Mouse (Mus musculus) heart, embryonic 10.5 days (tissue): Measurements from ENCODE around the gene Cel. TPM values are rescaled to one million over a fixed set of nuclear protein-coding genes. Genes with fewer than 3 reads are reported as not detected.
A peak's percentile ranks its signal among the peaks of the same experiment; 100 is the strongest.

Experiments
- DNase-seq: peaks from one replicate; pipeline ENCODE4 v3.0.0-alpha.2; 2017; ENCODE audit warnings: low spot score
- H3K27ac ChIP-seq: fragments of 300-500 bp; sonication (generic); 2 replicates; pipeline ENCODE4 v1.5.1; 2016; ENCODE audit warnings: mild to moderate bottlenecking
- H3K27me3 ChIP-seq: fragments of 300-500 bp; sonication (generic); 2 replicates; pipeline ENCODE4 v1.6.1; 2016; ENCODE audit warnings: mild to moderate bottlenecking; ENCODE audit not compliant: poor library complexity, insufficient read depth, severe bottlenecking
- H3K36me3 ChIP-seq: fragments of 300-500 bp; sonication (generic); 2 replicates; pipeline ENCODE4 v1.6.1; 2016; ENCODE audit warnings: mild to moderate bottlenecking, moderate library complexity
- H3K4me1 ChIP-seq: fragments of 300-500 bp; sonication (generic); 2 replicates; pipeline ENCODE4 v1.6.1; 2016; ENCODE audit warnings: mild to moderate bottlenecking
- H3K4me3 ChIP-seq: fragments of 300-500 bp; sonication (generic); 2 replicates; pipeline ENCODE4 v1.5.1; 2016; ENCODE audit warnings: mild to moderate bottlenecking, moderate library complexity
- H3K9me3 ChIP-seq: fragments of 300-500 bp; sonication (generic); 2 replicates; pipeline ENCODE4 v1.6.1; 2016; ENCODE audit warnings: mild to moderate bottlenecking, moderate library complexity
- WGBS: fragments of 180-500 bp; shearing (Covaris S2); methylation state at CpG from one replicate; pipeline ENCODE4 v1.1.7; 2016; 5-methylcytosine and 5-hydroxymethylcytosine counted together
- polyA plus RNA-seq: library from polyadenylated mRNA; unstranded; fragments of >200 nt; fragmentation: Nextera tagmentation; extraction: Ambion mirVana; gene quantifications from 2 replicates; pipeline ENCODE4 v1.2.1, GENCODE M21; 2016

The Cel gene
- polyA plus RNA-seq, 1 experiment from 2014 or later = not detected

DNA sequence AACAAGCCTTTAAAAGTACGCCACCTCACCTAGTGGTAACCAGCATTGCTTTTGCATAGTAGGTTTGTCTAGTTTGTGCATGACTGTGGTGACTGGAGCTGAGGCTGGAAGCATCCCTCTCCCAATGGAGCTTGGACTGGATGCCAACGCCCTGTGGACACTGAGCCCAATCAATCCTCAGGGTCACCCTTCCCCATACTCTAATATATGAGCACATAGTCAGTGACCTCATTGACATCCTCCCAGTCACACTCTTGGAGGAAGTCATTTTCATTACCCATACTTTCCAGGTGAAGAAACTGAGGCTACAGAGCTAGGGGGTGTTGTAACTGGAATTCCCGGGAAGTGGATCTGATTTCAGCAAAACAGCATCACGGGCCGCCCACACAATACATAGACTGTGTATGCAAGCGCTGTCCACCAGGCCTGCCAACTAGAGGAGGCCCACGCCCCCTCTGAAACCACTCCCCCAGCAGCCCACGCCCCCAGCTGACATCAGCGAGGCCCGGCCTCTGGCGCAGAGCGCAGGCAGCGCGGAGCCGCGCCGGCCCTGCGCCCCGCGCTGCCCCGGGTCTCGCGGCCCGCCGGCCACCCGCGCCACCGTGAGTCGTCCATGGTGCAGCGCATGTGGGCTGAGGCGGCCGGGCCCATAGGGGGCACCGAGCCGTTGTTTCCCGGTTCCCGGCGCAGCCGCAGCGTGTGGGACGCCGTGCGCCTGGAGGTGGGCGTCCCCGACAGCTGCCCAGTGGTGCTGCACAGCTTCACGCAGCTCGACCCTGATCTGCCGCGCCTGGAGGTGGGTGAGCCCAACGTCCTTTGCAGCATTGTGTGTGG is 30.0 kb downstream of the Cel start:
- no peaks in the 10 kb centered on the region for H3K9me3 ChIP-seq
- H3K4me1 ChIP-seq = peaks cover 71% of the 10 kb centered on the region
- H3K27ac ChIP-seq = peak overlapping the region; percentile 89
- H3K4me3 ChIP-seq = peak overlapping the region; percentile 77
- WGBS = 6% methylated on average over 49 of the region's 49 CpGs
- H3K36me3 ChIP-seq = no peaks in the 10 kb centered on the region
- no peaks in the 10 kb centered on the region for H3K27me3 ChIP-seq
- DNase-seq = peak; percentile 93

- H3K27ac ChIP-seq = no peak overlapping the region
These were observed 32.9 kb downstream of the Cel start for GRCm38 (mm10) chr2:28530311-28530710.

DNA sequence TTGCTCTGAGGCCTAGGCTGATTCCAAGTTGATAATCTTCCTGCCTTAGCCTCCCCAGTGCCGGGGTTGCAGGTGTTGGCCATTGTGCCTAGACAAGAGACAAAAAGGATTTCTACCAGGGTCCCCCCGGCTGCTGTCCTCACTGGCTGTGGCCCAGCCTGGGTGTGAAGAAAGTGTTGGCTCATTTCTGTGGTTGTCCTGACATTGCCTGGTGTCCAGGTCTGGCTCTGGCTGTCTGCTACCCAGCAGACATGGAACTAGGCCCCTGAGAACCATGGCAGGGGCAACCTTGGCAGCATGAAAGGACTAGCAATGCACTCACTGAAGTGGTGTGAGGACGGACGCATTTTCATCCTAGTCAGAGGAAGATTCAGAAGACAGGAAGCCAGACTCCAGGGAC is 33.3 kb downstream of the Cel start:
- 84% methylated on average over 4 of the region's 4 CpGs for WGBS
- no peaks in the 10 kb centered on the region for H3K36me3 ChIP-seq
- H3K27me3 ChIP-seq = no peaks in the 10 kb centered on the region
- peaks cover 68% of the 10 kb centered on the region for H3K4me1 ChIP-seq
- H3K4me3 ChIP-seq = no peak overlapping the region
- no peak overlapping the region for H3K27ac ChIP-seq
- no peaks in the 10 kb centered on the region for H3K9me3 ChIP-seq
- DNase-seq = no peak

More at GRCm38 (mm10) chr2:28530311-28530710, 32.9 kb downstream of the Cel start:
- 77% methylated on average over 7 of the region's 7 CpGs for WGBS
- Histone ChIP-seq H3K27me3 (no peaks in the 10 kb centered on the region), H3K4me3 (no peak overlapping the region), H3K9me3 (no peaks in the 10 kb centered on the region), H3K36me3 (no peaks in the 10 kb centered on the region), H3K4me1 (peaks cover 68% of the 10 kb centered on the region)
- no peak for DNase-seq

- peaks cover 63% of the 10 kb centered on the region for H3K4me1 ChIP-seq
- H3K4me3 ChIP-seq = no peak overlapping the region
- 73% methylated on average over 7 of the region's 7 CpGs for WGBS
- no peak overlapping the region for H3K27ac ChIP-seq
- H3K36me3 ChIP-seq = no peaks in the 10 kb centered on the region
- no peaks in the 10 kb centered on the region for H3K9me3 ChIP-seq
- no peaks in the 10 kb centered on the region for H3K27me3 ChIP-seq
- DNase-seq = no peak
These were observed 34.9 kb downstream of the Cel start for GRCm38 (mm10) chr2:28528354-28528730.

GRCm38 (mm10) chr2:28527436-28528353 is 35.5 kb downstream of the Cel start:
- no peaks in the 10 kb centered on the region for H3K9me3 ChIP-seq
- H3K4me3 ChIP-seq = no peak overlapping the region
- DNase-seq = no peak
- 0 out of 2 replicates have a peak overlapping the region, but pooled peaks have one; percentile 12 for H3K27ac ChIP-seq
- H3K4me1 ChIP-seq = peaks cover 57% of the 10 kb centered on the region
- H3K36me3 ChIP-seq = no peaks in the 10 kb centered on the region
- WGBS = 80% methylated on average over 20 of the region's 20 CpGs
- no peaks in the 10 kb centered on the region for H3K27me3 ChIP-seq

- DNase-seq = no peak
- no peaks in the 10 kb centered on the region for H3K36me3 ChIP-seq
- 0 out of 2 replicates have a peak overlapping the region, but pooled peaks have one; percentile 6 for H3K4me3 ChIP-seq
- H3K27me3 ChIP-seq = no peaks in the 10 kb centered on the region
- 49% methylated on average over 12 of the region's 12 CpGs for WGBS
- H3K27ac ChIP-seq = peak overlapping the region; percentile 80
- H3K4me1 ChIP-seq = peaks cover 45% of the 10 kb centered on the region
- H3K9me3 ChIP-seq = no peaks in the 10 kb centered on the region
These were observed 37.0 kb downstream of the Cel start for GRCm38 (mm10) chr2:28525943-28526876.

GRCm38 (mm10) chr2:28525219-28525942 is 37.8 kb downstream of the Cel start:
- 18% methylated on average over 11 of the region's 11 CpGs for WGBS
- H3K9me3 ChIP-seq = no peaks in the 10 kb centered on the region
- peak; percentile 88 for DNase-seq
- no peaks in the 10 kb centered on the region for H3K27me3 ChIP-seq
- H3K27ac ChIP-seq = peak overlapping the region; percentile 80
- H3K4me1 ChIP-seq = peaks cover 42% of the 10 kb centered on the region
- no peaks in the 10 kb centered on the region for H3K36me3 ChIP-seq
- H3K4me3 ChIP-seq = 0 out of 2 replicates have a peak overlapping the region, but pooled peaks have one; percentile 6

GRCm38 (mm10) chr2:28524406-28524805 is 38.8 kb downstream of the Cel start:
- H3K27me3 ChIP-seq = no peaks in the 10 kb centered on the region
- no peaks in the 10 kb centered on the region for H3K9me3 ChIP-seq
- no peak for DNase-seq
- no peak overlapping the region for H3K4me3 ChIP-seq
- WGBS = 84% methylated on average over 10 of the region's 10 CpGs
- H3K4me1 ChIP-seq = peaks cover 42% of the 10 kb centered on the region
- no peaks in the 10 kb centered on the region for H3K36me3 ChIP-seq
- H3K27ac ChIP-seq = no peak overlapping the region

GRCm38 (mm10) chr2:28523643-28524117 is 39.5 kb downstream of the Cel start:
- WGBS = 16% methylated on average over 5 of the region's 5 CpGs
- no peak overlapping the region for H3K4me3 ChIP-seq
- H3K4me1 ChIP-seq = peaks cover 42% of the 10 kb centered on the region
- no peaks in the 10 kb centered on the region for H3K9me3 ChIP-seq
- peak; percentile 86 for DNase-seq
- no peaks in the 10 kb centered on the region for H3K27me3 ChIP-seq
- H3K36me3 ChIP-seq = no peaks in the 10 kb centered on the region
- H3K27ac ChIP-seq = peak overlapping the region; percentile 63

- no peak overlapping the region for H3K4me3 ChIP-seq
- H3K27me3 ChIP-seq = no peaks in the 10 kb centered on the region
- H3K9me3 ChIP-seq = no peaks in the 10 kb centered on the region
- no peak for DNase-seq
- H3K4me1 ChIP-seq = peaks cover 44% of the 10 kb centered on the region
- 77% methylated on average over 4 of the region's 4 CpGs for WGBS
- H3K36me3 ChIP-seq = no peaks in the 10 kb centered on the region
- H3K27ac ChIP-seq = no peak overlapping the region
These were observed 41.0 kb downstream of the Cel start for GRCm38 (mm10) chr2:28522166-28522565.

DNA sequence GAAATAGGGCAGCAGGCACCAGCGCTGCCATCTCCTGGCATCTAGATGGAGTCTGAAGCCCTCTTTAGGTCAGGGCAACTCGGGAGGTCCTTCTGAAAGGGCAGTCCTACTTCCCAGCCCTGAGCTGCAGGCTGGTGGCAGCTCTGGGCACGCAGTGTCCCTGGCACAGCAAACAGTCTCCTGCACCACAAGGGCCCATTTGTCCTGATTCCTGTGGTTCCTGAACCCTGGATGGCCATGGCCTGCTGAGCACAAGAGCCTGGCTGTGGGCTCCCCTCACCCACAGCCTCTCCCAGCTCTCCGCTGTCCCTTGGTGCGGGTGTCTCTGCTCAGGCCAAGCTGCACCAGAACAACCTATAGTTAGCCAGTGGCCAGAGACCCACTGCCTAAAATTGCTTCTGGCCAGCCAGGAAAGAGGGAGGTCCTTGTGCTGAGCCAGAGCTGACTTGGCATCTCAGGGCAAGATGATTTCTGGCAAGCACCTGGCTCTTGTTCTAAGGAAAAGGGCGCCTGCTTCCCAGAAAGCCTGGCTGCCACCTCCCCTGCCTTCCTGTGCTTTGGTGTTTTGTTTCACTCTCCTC is 41.5 kb downstream of the Cel start:
- no peak overlapping the region for H3K4me3 ChIP-seq
- peaks cover 44% of the 10 kb centered on the region for H3K4me1 ChIP-seq
- no peaks in the 10 kb centered on the region for H3K36me3 ChIP-seq
- no peak for DNase-seq
- no peak overlapping the region for H3K27ac ChIP-seq
- H3K27me3 ChIP-seq = no peaks in the 10 kb centered on the region
- WGBS = 75% methylated on average over 6 of the region's 6 CpGs
- H3K9me3 ChIP-seq = no peaks in the 10 kb centered on the region
